Mouse (Mus musculus) heart, embryonic 16.5 days (tissue): Measurements from ENCODE around the gene Nrp1. TPM values are rescaled to one million over a fixed set of nuclear protein-coding genes. Genes with fewer than 3 reads are reported as not detected.

Experiments used
- ATAC-seq: fragments of 200-750 bp; cut with Nextera tagmentation; replicated peaks from 2 replicates; pipeline ENCODE4 v1.8.0; 2017; ENCODE audit warnings: moderate number of reproducible peaks; ENCODE audit not compliant: insufficient read depth, low FRiP score; ENCODE audit errors: extremely low read depth
- H3K27ac ChIP-seq: fragments of 300-500 bp; sonication (generic); 2 replicates; pipeline ENCODE4 v1.5.1; 2014; ENCODE audit warnings: mild to moderate bottlenecking, low read length, control low read depth, moderate library complexity
- H3K27me3 ChIP-seq: fragments of 300-500 bp; sonication (generic); 2 replicates; pipeline ENCODE4 v1.6.1; 2014; ENCODE audit warnings: low read length, mixed read lengths; ENCODE audit not compliant: control insufficient read depth, insufficient read depth
- H3K36me3 ChIP-seq: fragments of 300-500 bp; sonication (generic); 2 replicates; pipeline ENCODE4 v1.6.1; 2014; ENCODE audit not compliant: control insufficient read depth, insufficient read depth
- H3K4me1 ChIP-seq: fragments of 300-500 bp; sonication (generic); 2 replicates; pipeline ENCODE4 v1.6.1; 2014; ENCODE audit warnings: low read length, mixed read lengths; ENCODE audit not compliant: control insufficient read depth, insufficient read depth
- H3K4me2 ChIP-seq: fragments of 300-500 bp; sonication (generic); 2 replicates; pipeline ENCODE4 v1.6.1; 2014; ENCODE audit warnings: low read depth, mild to moderate bottlenecking, control low read depth, low read length
- H3K4me3 ChIP-seq: fragments of 300-500 bp; sonication (generic); 2 replicates; pipeline ENCODE4 v1.5.1; 2014; ENCODE audit warnings: mild to moderate bottlenecking, control low read depth, low read length
- H3K9ac ChIP-seq: fragments of 300-500 bp; sonication (generic); 2 replicates; pipeline ENCODE4 v1.6.1; 2014; ENCODE audit warnings: low read length, control low read depth
- H3K9me3 ChIP-seq: fragments of 300-500 bp; sonication (generic); replicated peaks from 2 replicates; pipeline ENCODE4 v1.6.1; 2016; ENCODE audit warnings: low read length; ENCODE audit not compliant: control insufficient read depth
- WGBS: fragments of 180-500 bp; shearing (Covaris S2); extraction: QIAGEN DNeasy Blood & Tissue Kit; methylation state at CpG from one replicate; pipeline ENCODE4 v1.1.7; 2014; 5-methylcytosine and 5-hydroxymethylcytosine counted together
- polyA plus RNA-seq: library from polyadenylated mRNA; unstranded; fragments of >200 nt; fragmentation: Nextera tagmentation; extraction: Ambion mirVana; gene quantifications from 2 replicates; pipeline ENCODE4 v1.2.1, GENCODE M21; 2015

Nrp1 gene
- polyA plus RNA-seq, 1 experiment from 2014 or later, result 159 TPM

DNA sequence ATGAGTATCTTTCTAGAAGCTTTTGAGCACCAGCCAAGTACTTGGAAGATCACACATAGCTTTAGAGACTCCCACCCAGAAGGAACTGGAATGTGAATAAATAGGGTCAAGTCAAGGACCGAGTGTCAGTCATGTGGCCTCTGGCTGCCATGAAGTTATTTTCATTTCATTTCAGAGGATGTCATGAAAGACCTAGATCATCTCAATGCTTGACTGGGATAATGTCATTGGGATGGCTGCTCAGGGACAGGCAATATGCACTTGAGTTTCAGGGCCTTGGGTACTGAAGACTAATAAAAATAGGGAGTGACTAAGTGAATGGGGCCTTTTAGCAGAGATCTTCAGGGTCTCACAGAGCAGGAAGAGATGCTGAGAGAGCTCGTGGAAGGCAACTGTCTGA lies 26.0 kb downstream of the Nrp1 start:
- Histone ChIP-seq H3K9ac (no peak overlapping the region), H3K4me1 (peaks cover 70% of the 10 kb centered on the region), H3K4me2 (no peak overlapping the region), H3K36me3 (no peaks in the 10 kb centered on the region), H3K27me3 (no peaks in the 10 kb centered on the region), H3K9me3 (no peaks in the 10 kb centered on the region), H3K4me3 (no peak overlapping the region), H3K27ac (peak overlapping the region; percentile 64)
- WGBS, result 61% methylated on average over 2 of the region's 2 CpGs
- ATAC-seq, result no peak

DNA sequence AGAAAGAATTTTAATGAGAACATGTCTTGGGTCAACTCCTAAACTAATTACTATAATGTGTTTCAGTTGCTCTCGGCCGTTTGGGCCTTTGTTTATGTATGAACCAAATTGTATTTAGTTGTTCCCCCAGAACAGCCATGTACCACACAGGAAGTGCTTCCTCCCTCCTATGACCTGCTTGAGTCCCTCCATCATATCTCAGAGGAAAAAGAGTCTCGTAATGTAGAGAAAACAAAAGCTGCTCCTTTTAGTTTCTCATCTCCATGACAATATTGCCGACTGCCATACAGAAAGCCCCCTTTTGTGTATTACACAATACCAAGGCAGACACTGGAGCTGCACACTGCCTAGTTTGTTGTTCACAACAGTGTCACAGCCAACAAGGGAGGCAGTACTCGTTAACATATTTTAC lies 26.5 kb downstream of the Nrp1 start:
- Histone ChIP-seq H3K9ac (no peak overlapping the region), H3K4me2 (no peak overlapping the region), H3K9me3 (no peaks in the 10 kb centered on the region), H3K27ac (peak overlapping the region; percentile 64), H3K36me3 (no peaks in the 10 kb centered on the region), H3K4me1 (peaks cover 74% of the 10 kb centered on the region), H3K27me3 (no peaks in the 10 kb centered on the region), H3K4me3 (no peak overlapping the region)
- WGBS, result 64% methylated on average over 5 of the region's 5 CpGs
- ATAC-seq, result no peak

DNA sequence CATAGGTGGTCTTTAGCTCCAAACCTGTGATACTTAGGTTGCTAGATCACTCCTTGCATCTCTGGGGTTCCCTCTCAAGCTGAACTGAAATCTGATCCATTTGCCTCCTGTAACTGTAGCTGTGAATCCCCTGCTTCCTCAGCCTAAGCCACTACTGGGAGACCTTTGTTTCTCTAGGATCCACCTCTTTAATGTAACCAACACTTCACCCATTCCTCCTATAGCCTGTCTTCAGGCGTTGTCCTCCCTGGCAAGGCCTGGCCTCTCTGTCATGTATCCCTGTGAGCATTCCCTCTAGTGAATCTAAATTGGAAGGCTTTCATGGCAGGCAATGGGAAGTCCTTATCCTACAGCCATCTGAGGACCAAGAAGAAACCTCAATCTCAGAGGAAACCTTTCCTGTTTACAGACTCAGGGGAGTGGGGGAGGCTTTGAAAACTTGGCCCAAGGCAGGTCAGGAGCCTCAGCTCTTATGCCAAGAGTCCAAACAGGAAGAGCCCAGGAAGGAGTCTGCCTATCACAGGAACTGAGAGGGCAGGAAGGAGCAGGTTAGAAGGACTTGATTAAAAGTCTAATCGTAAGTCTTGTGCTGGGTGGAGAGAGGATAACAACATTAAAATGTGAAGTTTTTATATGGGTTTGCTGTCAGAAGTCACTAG lies 28.7 kb downstream of the Nrp1 start:
- Histone ChIP-seq H3K27me3 (no peaks in the 10 kb centered on the region), H3K36me3 (no peaks in the 10 kb centered on the region), H3K4me2 (no peak overlapping the region), H3K4me3 (no peak overlapping the region), H3K27ac (peak overlapping the region; percentile 76), H3K4me1 (peaks cover 84% of the 10 kb centered on the region), H3K9me3 (no peaks in the 10 kb centered on the region), H3K9ac (0 out of 2 replicates have a peak overlapping the region, but pooled peaks have one; percentile 42)
- ATAC-seq, result peak; percentile 21; the same call in 1 of the 2 replicates
- WGBS, result 39% methylated on average over 2 of the region's 2 CpGs

DNA sequence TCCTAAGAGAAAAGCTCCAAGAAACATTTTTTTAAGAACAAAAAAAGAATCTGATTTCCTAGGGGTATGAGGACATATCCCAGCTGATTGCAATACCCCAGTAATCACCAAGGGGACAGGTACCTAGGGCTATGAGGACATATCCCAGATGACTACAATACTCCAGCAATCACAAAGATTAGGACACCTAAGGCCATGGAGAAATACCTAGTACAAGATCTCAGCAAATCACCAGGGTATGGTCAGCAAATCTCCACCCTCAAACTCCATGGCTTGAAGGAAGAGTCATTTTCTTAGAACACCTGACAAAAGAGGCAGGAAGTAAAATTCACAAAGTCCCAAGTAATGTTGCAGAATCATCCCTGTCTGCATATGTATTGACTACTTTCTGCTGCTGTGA lies 32.4 kb downstream of the Nrp1 start:
- Histone ChIP-seq H3K9me3 (no peaks in the 10 kb centered on the region), H3K27ac (peak overlapping the region; percentile 23; the same call in 1 of the 2 replicates), H3K4me3 (no peak overlapping the region), H3K27me3 (no peaks in the 10 kb centered on the region), H3K36me3 (0 out of 2 replicates have a peak, but pooled peaks cover 6% of the 10 kb centered on the region), H3K4me1 (peaks cover 73% of the 10 kb centered on the region), H3K4me2 (no peak overlapping the region), H3K9ac (no peak overlapping the region)
- no peak for ATAC-seq

DNA sequence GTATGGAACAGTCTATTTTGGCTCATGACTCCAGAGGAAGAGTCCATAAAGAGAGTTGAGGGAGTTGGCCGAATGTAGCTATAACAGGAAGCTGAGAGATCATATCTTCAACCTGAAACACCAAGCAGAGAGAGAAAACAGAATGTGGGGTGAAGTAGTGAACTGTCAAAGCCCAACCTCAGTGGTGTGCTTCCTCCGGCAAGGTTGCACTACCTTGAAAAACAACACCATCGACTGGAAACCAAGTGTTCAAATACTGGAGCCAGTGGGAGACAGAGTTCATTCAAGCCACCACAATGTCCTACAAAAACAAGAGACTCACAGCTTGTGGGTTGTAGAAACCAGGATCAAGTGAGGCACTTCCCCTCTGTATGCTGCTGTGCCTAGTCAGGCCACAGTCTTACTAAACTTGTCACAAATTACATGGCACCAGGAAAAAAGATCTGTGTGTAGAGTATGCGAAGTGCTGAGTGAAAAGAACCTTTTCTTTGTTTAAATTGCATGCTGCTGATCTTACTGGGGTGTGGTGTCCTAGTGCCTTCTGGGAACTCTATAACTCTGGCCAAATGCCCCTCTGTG lies 32.9 kb downstream of the Nrp1 start:
- ATAC-seq, result no peak

DNA sequence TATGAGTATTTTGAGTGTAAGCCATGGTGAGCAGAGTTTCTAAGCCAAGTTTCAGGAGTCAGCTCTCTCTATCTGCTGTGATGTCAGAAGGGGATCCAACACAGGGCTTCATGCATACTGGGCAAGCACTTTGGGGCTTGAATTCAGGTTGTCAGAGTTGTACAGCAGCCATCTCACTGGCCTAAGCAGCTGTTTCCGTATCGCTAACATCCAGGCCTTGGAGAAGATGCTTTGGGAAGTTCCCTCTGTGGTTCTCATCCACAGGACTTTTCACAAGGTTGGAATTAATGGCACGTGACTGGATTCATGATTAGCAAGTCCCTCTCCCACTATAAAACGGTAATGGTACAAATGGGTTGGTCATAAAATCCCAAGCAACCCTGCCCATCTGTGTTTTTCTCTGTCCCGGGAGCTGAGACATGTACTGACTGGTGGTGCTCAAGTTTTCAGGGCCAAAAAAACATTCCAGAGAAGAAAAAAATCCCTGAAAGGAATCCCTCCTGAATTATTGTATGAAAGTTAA lies 36.3 kb downstream of the Nrp1 start:
- no peak for ATAC-seq
- 69% methylated on average over 5 of the region's 5 CpGs for WGBS
- Histone ChIP-seq H3K4me2 (no peak overlapping the region), H3K36me3 (0 out of 2 replicates have a peak, but pooled peaks cover 6% of the 10 kb centered on the region), H3K4me3 (no peak overlapping the region), H3K9me3 (no peaks in the 10 kb centered on the region), H3K27me3 (no peaks in the 10 kb centered on the region), H3K9ac (no peak overlapping the region), H3K27ac (peak overlapping the region; percentile 25), H3K4me1 (peaks cover 59% of the 10 kb centered on the region)

More for the DNA sequence above, 32.9 kb downstream of the Nrp1 start:
- Histone ChIP-seq H3K27me3 (no peaks in the 10 kb centered on the region), H3K4me3 (no peak overlapping the region), H3K9me3 (no peaks in the 10 kb centered on the region), H3K27ac (peak overlapping the region; percentile 69), H3K4me2 (no peak overlapping the region), H3K4me1 (peaks cover 77% of the 10 kb centered on the region), H3K9ac (no peak overlapping the region), H3K36me3 (0 out of 2 replicates have a peak, but pooled peaks cover 6% of the 10 kb centered on the region)
- WGBS, result 72% methylated on average over 4 of the region's 4 CpGs

DNA sequence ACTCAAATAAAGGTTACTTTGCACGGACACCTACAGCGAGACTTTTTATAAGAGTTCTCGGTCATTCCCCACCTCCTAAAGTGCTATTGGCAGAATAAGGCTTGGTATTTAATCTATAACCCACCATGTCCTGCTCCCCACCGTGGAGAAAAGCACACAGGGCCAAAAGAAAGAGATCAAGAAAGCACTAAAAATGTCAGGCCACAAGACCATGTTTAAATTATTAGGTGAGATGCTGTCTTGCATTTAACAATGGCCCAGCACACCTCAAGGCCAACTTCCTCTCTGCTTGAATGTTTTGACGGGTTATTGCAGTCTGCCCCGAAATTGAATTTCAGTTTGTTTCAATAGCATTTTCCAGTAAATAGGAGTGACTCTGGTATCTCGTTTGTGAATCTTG lies 38.6 kb downstream of the Nrp1 start:
- Histone ChIP-seq H3K4me2 (no peak overlapping the region), H3K36me3 (peaks cover 7% of the 10 kb centered on the region; the same call in 1 of the 2 replicates), H3K27me3 (no peaks in the 10 kb centered on the region), H3K9ac (no peak overlapping the region), H3K4me1 (peaks cover 42% of the 10 kb centered on the region), H3K9me3 (no peaks in the 10 kb centered on the region), H3K4me3 (no peak overlapping the region), H3K27ac (no peak overlapping the region)
- no peak for ATAC-seq
- WGBS, result 60% methylated on average over 7 of the region's 7 CpGs

DNA sequence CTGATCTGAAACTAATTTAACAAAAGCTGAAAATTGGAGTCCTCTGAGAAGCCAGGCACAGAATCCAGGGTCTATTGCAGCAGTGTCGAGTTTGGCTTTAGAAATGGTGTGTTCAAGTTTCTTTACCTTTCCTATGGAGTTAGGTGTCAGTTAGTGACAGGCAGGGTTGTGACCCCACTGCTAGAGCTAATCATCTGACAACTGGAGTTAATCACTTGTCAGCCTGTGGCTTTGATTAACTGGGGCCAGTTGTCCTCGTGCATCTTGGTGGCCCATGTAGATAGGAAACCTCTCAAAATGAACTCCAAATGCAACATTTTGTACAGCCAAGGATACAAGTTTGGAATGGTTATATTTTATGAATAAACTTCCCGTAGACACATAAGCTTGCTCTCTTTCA lies 39.0 kb downstream of the Nrp1 start:
- H3K27ac ChIP-seq, result no peak overlapping the region
- no peaks in the 10 kb centered on the region for H3K27me3 ChIP-seq
- H3K4me3 ChIP-seq, result no peak overlapping the region
- no peaks in the 10 kb centered on the region for H3K9me3 ChIP-seq
- H3K4me1 ChIP-seq, result peaks cover 45% of the 10 kb centered on the region
- ATAC-seq, result no peak
- no peak overlapping the region for H3K4me2 ChIP-seq
- H3K36me3 ChIP-seq, result peaks cover 8% of the 10 kb centered on the region; the same call in 1 of the 2 replicates
- 40% methylated on average over 3 of the region's 3 CpGs for WGBS
- H3K9ac ChIP-seq, result no peak overlapping the region

DNA sequence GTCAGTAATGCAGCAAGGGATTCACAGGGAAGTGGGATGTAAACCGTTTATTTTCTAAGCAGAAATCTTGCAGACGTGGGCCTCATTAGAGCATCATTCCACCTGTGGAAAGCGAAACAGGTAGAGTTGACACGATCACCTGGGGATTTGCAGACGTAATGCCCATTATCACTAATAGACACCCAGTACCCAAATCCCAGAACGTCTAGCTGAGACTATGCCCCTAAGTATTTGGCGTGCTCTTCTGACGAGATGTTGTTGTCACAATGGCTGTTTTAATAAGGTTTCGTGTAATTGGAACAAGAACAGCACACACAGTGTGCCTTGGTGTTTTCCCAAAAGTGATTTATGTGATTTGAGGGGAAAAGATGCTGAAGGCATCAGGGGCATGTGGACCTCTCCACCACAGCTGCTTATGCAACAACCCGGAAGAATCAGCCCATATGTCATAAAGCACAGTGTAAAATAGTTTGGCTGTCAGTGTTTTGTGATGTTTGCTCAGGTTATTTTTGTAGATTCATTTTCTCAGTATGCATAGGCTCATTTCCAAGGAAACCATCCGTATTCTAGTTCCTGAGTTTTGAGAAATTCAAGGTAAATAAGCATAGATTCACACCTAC lies 40.2 kb downstream of the Nrp1 start:
- H3K9me3 ChIP-seq, result no peaks in the 10 kb centered on the region
- peaks cover 6% of the 10 kb centered on the region; the same call in 1 of the 2 replicates for H3K36me3 ChIP-seq
- no peaks in the 10 kb centered on the region for H3K27me3 ChIP-seq
- H3K27ac ChIP-seq, result no peak overlapping the region
- no peak overlapping the region for H3K9ac ChIP-seq
- H3K4me2 ChIP-seq, result no peak overlapping the region
- H3K4me3 ChIP-seq, result no peak overlapping the region
- no peak for ATAC-seq
- WGBS, result 83% methylated on average over 11 of the region's 11 CpGs
- peaks cover 42% of the 10 kb centered on the region for H3K4me1 ChIP-seq
